Mouse (Mus musculus) liver, adult (tissue): ENCODE data around the gene Ak6.

Source experiments
- GATA4 ChIP-seq: IDR thresholded peaks from 2 replicates; pipeline ENCODE4 v1.6.1; 2014; ENCODE audit warnings: mild to moderate bottlenecking, low read length; ENCODE audit not compliant: insufficient replicate concordance

The Ak6 gene

GRCm38 (mm10) chr13:100715467-100715866 is 64.7 kb downstream of the Ak6 start:
- no peak for TF ChIP-seq GATA4
